9 mouse cellular contexts compared by ENCODE assay signal in genomic region chr1:156217393-156217792, GRCm38 (mm10). TPM values are rescaled to one million over a fixed set of nuclear protein-coding genes. Genes with fewer than 3 reads are reported as not detected.
DNase-seq lines count a peak whose midpoint lies in the region; ATAC-seq and TF ChIP-seq lines count a peak whose summit lies in the region.
"Had no signal": no experiment of that assay in that cellular context is flagged by ENCODE, and none has a peak within 500 bp of the region (broad histone marks: within the 10 kb centered on the region; RNA-seq: fewer than 3 reads in every experiment).

No protein-coding gene starts in this region.

- H3K27ac ChIP-seq in liver, embryonic 11.5 days (ENCODE audit: low read depth, low read length): peak overlapping the region; percentile 85
- H3K27ac ChIP-seq in thymus, adult 2 months (ENCODE audit: control insufficient read depth, insufficient read depth, low read length): no peak overlapping the region

- H3K27me3 ChIP-seq in liver, embryonic 11.5 days (replicated peaks; ENCODE audit: control insufficient read depth, insufficient read depth, low read length): no peaks in the 10 kb centered on the region
- no peaks in the 10 kb centered on the region for H3K27me3 ChIP-seq in thymus, adult 2 months (ENCODE audit: control insufficient read depth, insufficient read depth, low read length)

- peak overlapping the region; percentile 47; the same call in 1 of the 2 replicates for H3K9ac ChIP-seq in liver, embryonic 11.5 days (ENCODE audit: low read depth, low read length)

- H3K4me1 ChIP-seq in liver, embryonic 11.5 days (replicated peaks; ENCODE audit: control insufficient read depth, insufficient read depth, low read length): peaks cover 55% of the 10 kb centered on the region
- H3K4me1 ChIP-seq in thymus, adult 2 months (replicated peaks; ENCODE audit: control insufficient read depth, insufficient read depth, low read length): no peaks in the 10 kb centered on the region

- TF ChIP-seq CTCF in thymus, adult 2 months (IDR thresholded peaks at IDR 0.05; ENCODE audit: borderline replicate concordance, control insufficient read depth, extremely low read depth, insufficient read depth, low read length, poor library complexity): no peak

- WGBS in liver, embryonic 11.5 days: 22% methylated on average over 3 of the region's 3 CpGs
- WGBS in thymus, adult 2 months: 13% methylated on average over 3 of the region's 3 CpGs

- peak; percentile 85 for ATAC-seq in liver, embryonic 11.5 days (replicated peaks; ENCODE audit: low FRiP score)

- peak; percentile 54 for DNase-seq in embryo, embryonic 10 days (ENCODE audit: low spot score)
- no peak for DNase-seq in embryo, embryonic 9.5 days (ENCODE audit: extremely low spot score)
- DNase-seq in ES-CJ7 (ENCODE audit: low read depth, low spot score): peak; percentile 60
- peak; percentile 38 for DNase-seq in gastrocnemius, postnatal 25 days
- DNase-seq in liver, embryonic 11.5 days (ENCODE audit: low spot score): no peak
- DNase-seq in thymus, adult 2 months: peak; percentile 55
- DNase-seq in cerebellum, adult 11-12 months: no peak
- no peak for DNase-seq in frontal cortex, adult 2 months (ENCODE audit: extremely low spot score in 1 of 2, low spot score in 1 of 2)

- H3K4me2 ChIP-seq in liver, embryonic 11.5 days: peak overlapping the region; percentile 44

- no peak overlapping the region for H3K4me3 ChIP-seq in liver, embryonic 11.5 days (ENCODE audit: low read depth, low read length)
- no peak overlapping the region for H3K4me3 ChIP-seq in thymus, adult 2 months (ENCODE audit: control insufficient read depth, insufficient read depth, low read length)

- no peaks in the 10 kb centered on the region for H3K9me3 ChIP-seq in liver, embryonic 11.5 days (ENCODE audit: control insufficient read depth, low read length)

- H3K36me3 ChIP-seq in liver, embryonic 11.5 days (ENCODE audit: control insufficient read depth, insufficient read depth, low read length): no peaks in the 10 kb centered on the region
- no peaks in the 10 kb centered on the region for H3K36me3 ChIP-seq in thymus, adult 2 months (ENCODE audit: control insufficient read depth, insufficient read depth, low read length)

- TF ChIP-seq POLR2A in thymus, adult 2 months (IDR thresholded peaks at IDR 0.05; ENCODE audit: control insufficient read depth, extremely low read depth, insufficient read depth, low read length, poor library complexity): no peak

RNA-seq across cellular contexts. Expression of gene Fam163a, which starts 12.6 kb away (rescaled TPM):
- total RNA-seq in gastrocnemius, postnatal 25 days (2021): not detected
- polyA plus RNA-seq in liver, embryonic 11.5 days (2014; fragmentation: Nextera tagmentation; extraction: Ambion mirVana): 0.26 and 0.43 TPM in 2 replicates
- polyA plus RNA-seq in thymus, adult 2 months (2012; rRNA removed): 0.18 and 0.23 TPM in 2 replicates
- polyA plus RNA-seq in frontal cortex, adult 2 months (2012; rRNA removed): 9.6 and 11.8 TPM in 2 replicates
- polyA plus RNA-seq: spleen, adult 2 months had no signal

Comparison
In these comparisons a context has a peak if more than half of its experiments do, and no peak if none do; other contexts are left out.
1. DNase-seq: peak in embryo, embryonic 10 days (single experiment), ES-CJ7 (single experiment), gastrocnemius, postnatal 25 days (single experiment) and thymus, adult 2 months (single experiment); none in embryo, embryonic 9.5 days (single experiment), liver, embryonic 11.5 days (single experiment), cerebellum, adult 11-12 months (single experiment) and frontal cortex, adult 2 months (0 of 2).